Mouse (Mus musculus) heart, postnatal 10 days (tissue): ENCODE results near the gene Gm21969. TPM values are rescaled to one million over a fixed set of nuclear protein-coding genes. Genes with fewer than 3 reads are reported as not detected.

ENCODE experiments used
- DNase-seq, 2 experiments: peaks; one replicate each; pipeline ENCODE4 v3.0.0; 2021
- intact Hi-C: fragments of 180-260 bp; cut with DNase I; formaldehyde crosslinking; loops from one replicate; pipeline ENCODE4 v1.15.1; 2025
- total RNA-seq, 2 experiments: library from RNA; stranded (reverse); gene quantifications; 2 replicates each; pipeline ENCODE4 v1.2.3; 2021

Gm21969 gene
- total RNA-seq, 2 experiments from 2014 or later: not detected

- peak in 1 of 2 experiments; percentile 29 for DNase-seq
- intact Hi-C loops: no loop called here
Observed at GRCm38 (mm10) chr4:139641829-139642425, 38.9 kb downstream of the Gm21969 start.

- intact Hi-C loops: loop anchor here (1.0 to 2.0 kb wide), 2 partner anchors 27 to 214 kb away; no protein-coding TSS in a partner anchor
- peak; percentile 75 to 85 for DNase-seq
Observed at GRCm38 (mm10) chr4:139643972-139644371, 41.0 kb downstream of the Gm21969 start.

GRCm38 (mm10) chr4:139646916-139647315 lies 43.9 kb downstream of the Gm21969 start:
- intact Hi-C loops: no loop called here
- DNase-seq: no peak

- intact Hi-C loops: no loop called here
Observed at GRCm38 (mm10) chr4:139650086-139650743, 47.2 kb downstream of the Gm21969 start.

GRCm38 (mm10) chr4:139650907-139651306 lies 47.9 kb downstream of the Gm21969 start:
- intact Hi-C loops: no loop called here
- DNase-seq: no peak

More at GRCm38 (mm10) chr4:139650086-139650743, 47.2 kb downstream of the Gm21969 start:
- DNase-seq: no peak

GRCm38 (mm10) chr4:139653238-139653637 lies 50.3 kb downstream of the Gm21969 start, which contains the start of gene Tas1r2:
Gene Tas1r2 (plus strand): TSS chr4:139653538.
- intact Hi-C loops: no loop called here
- DNase-seq: no peak

- intact Hi-C loops: no loop called here
- no peak for DNase-seq
Observed at GRCm38 (mm10) chr4:139661897-139662296, 58.9 kb downstream of the Gm21969 start.

GRCm38 (mm10) chr4:139667632-139668031 lies 64.6 kb downstream of the Gm21969 start:
- no peak for DNase-seq
- intact Hi-C loops: no loop called here

GRCm38 (mm10) chr4:139669847-139670246 lies 66.9 kb downstream of the Gm21969 start:
- DNase-seq: peak; percentile 39 to 64
- intact Hi-C loops: loop anchor here (2.0 kb wide), 1 partner anchor 25 kb away; no protein-coding TSS in a partner anchor

- intact Hi-C loops: no loop called here
- DNase-seq: no peak
Observed at GRCm38 (mm10) chr4:139675696-139676095, 72.7 kb downstream of the Gm21969 start.

- intact Hi-C loops: loop anchor here (1.0 kb wide), 1 partner anchor 174 kb away; no protein-coding TSS in a partner anchor
- no peak for DNase-seq
Observed at GRCm38 (mm10) chr4:139683728-139684638, 81.0 kb downstream of the Gm21969 start.

GRCm38 (mm10) chr4:139684639-139685017 lies 81.6 kb downstream of the Gm21969 start:
- DNase-seq: peak; percentile 46 to 70
- intact Hi-C loops: loop anchor here (1.0 kb wide), 1 partner anchor 174 kb away; no protein-coding TSS in a partner anchor

GRCm38 (mm10) chr4:139688058-139688457 lies 85.1 kb downstream of the Gm21969 start:
- intact Hi-C loops: no loop called here

GRCm38 (mm10) chr4:139689627-139690269 lies 86.8 kb downstream of the Gm21969 start:
- no peak for DNase-seq
- intact Hi-C loops: no loop called here

More at GRCm38 (mm10) chr4:139688058-139688457, 85.1 kb downstream of the Gm21969 start:
- no peak for DNase-seq

- DNase-seq: no peak
- intact Hi-C loops: no loop called here
Observed at GRCm38 (mm10) chr4:139693315-139693714, 90.3 kb downstream of the Gm21969 start.

- intact Hi-C loops: no loop called here
- DNase-seq: no peak
Observed at GRCm38 (mm10) chr4:139697755-139698154, 94.8 kb downstream of the Gm21969 start.

- DNase-seq: no peak
- intact Hi-C loops: no loop called here
Observed at GRCm38 (mm10) chr4:139698602-139699001, 95.6 kb downstream of the Gm21969 start.

- intact Hi-C loops: no loop called here
- no peak for DNase-seq
Observed at GRCm38 (mm10) chr4:139702914-139703313, 99.9 kb downstream of the Gm21969 start.

- no peak for DNase-seq
- intact Hi-C loops: no loop called here
Observed at GRCm38 (mm10) chr4:139703468-139703867, 100.5 kb downstream of the Gm21969 start.

GRCm38 (mm10) chr4:139705986-139706385 lies 103.0 kb downstream of the Gm21969 start:
- DNase-seq: no peak
- intact Hi-C loops: no loop called here
